Mouse (Mus musculus): ENCODE results near the gene Glce. TPM values are rescaled to one million over a fixed set of nuclear protein-coding genes. Genes with fewer than 3 reads are reported as not detected.

Gene Glce
- total and polyA plus RNA-seq, 2 experiments from 2014 or later = 6.1 to 8.8 TPM

DNA sequence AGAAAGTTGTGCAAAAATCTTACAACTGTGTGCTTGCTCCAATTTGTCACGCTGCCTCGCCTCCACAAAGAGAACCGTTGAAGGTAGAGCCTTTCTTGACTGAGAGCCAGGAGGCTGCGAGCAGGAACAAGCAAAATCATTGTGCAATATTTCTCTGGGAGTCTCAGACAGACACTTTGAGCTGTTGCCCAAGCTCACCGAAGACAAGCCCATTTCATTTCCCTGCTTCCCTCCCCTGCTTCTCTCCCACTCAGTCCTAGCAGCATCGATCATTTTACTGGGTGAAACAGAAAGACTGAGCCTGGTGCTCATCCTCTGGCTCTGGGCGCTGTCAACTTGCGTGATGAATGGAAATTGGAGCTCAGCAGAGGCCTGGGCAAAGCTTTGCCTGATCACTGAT is 14.8 kb upstream of the Glce start:
- no peak for ATAC-seq (ENCODE audit: insufficient read depth, low read depth)
- no peak for DNase-seq (ENCODE audit: low spot score)
- no peak overlapping the region for H3K4me2 ChIP-seq (ENCODE audit: low read depth, low read length)
- no peak overlapping the region for H3K9ac ChIP-seq (replicated peaks; ENCODE audit: low read depth, low read length)
- H3K9me3 ChIP-seq (replicated peaks; ENCODE audit: control insufficient read depth, low read length) = no peaks in the 10 kb centered on the region
- no peak overlapping the region for H3K27ac ChIP-seq (ENCODE audit: low read depth)
- H3K4me1 ChIP-seq (ENCODE audit: control insufficient read depth, insufficient read depth) = no peaks in the 10 kb centered on the region
- no peak for TF ChIP-seq CTCF (IDR thresholded peaks at IDR 0.05; ENCODE audit: low read depth)
- TF ChIP-seq EP300 (IDR thresholded peaks at IDR 0.05; ENCODE audit: low read depth) = no peak
- H3K4me3 ChIP-seq (ENCODE audit: low read depth, low read length) = no peak overlapping the region
- WGBS = 63% methylated on average over 8 of the region's 8 CpGs
- no peaks in the 10 kb centered on the region for H3K36me3 ChIP-seq (replicated peaks; ENCODE audit: control insufficient read depth, insufficient read depth, low read length)
- no peaks in the 10 kb centered on the region for H3K27me3 ChIP-seq (ENCODE audit: control insufficient read depth, insufficient read depth, low read length)

DNA sequence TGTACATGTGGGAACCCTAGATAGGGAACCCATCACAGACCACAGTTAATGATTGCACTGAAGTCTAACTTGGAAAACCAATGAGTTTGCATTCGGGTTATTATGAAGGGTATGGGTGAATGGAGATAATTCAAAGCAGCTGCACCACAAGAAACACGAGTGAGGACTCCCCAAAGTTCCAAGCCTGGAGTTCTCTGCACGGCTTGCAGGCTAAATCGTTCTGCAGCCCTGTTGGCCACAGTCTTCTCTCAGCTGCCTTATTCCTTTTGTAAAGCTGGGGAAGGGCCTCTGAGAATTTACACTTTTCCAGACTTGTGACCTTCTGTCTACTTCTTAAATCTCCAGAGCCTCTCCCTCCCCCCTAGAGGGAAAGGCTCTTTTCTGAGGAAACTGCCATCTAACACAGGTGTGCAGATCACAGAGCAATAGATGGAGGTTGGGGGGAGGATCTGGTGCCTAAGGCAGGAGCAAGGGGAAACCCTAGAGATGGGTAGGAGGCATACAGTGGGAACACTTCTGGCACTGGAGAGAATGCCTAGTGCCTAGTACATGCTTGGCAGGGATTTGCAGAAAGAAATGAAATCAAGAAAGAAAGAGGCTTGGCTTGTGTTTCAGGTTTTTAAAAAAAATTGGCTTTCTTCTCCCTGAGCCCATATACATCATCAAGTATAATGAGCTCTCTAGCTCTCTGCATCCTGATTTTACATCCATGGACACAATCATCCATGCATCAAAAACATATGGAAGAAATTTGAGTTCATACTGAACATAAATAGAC is 9.7 kb upstream of the Glce start:
- DNase-seq (ENCODE audit: low spot score) = no peak
- no peak for ATAC-seq (ENCODE audit: insufficient read depth, low read depth)
- H3K4me2 ChIP-seq (ENCODE audit: low read depth, low read length) = no peak overlapping the region
- H3K27me3 ChIP-seq (ENCODE audit: control insufficient read depth, insufficient read depth, low read length) = no peaks in the 10 kb centered on the region
- no peaks in the 10 kb centered on the region for H3K36me3 ChIP-seq (replicated peaks; ENCODE audit: control insufficient read depth, insufficient read depth, low read length)
- H3K9ac ChIP-seq (replicated peaks; ENCODE audit: low read depth, low read length) = no peak overlapping the region
- H3K4me3 ChIP-seq (ENCODE audit: low read depth, low read length) = no peak overlapping the region
- no peaks in the 10 kb centered on the region for H3K9me3 ChIP-seq (replicated peaks; ENCODE audit: control insufficient read depth, low read length)
- H3K4me1 ChIP-seq (ENCODE audit: control insufficient read depth, insufficient read depth) = no peaks in the 10 kb centered on the region
- no peak for TF ChIP-seq CTCF (IDR thresholded peaks at IDR 0.05; ENCODE audit: low read depth)
- no peak for TF ChIP-seq EP300 (IDR thresholded peaks at IDR 0.05; ENCODE audit: low read depth)
- 72% methylated on average over 4 of the region's 4 CpGs for WGBS
- no peak overlapping the region for H3K27ac ChIP-seq (ENCODE audit: low read depth)

DNA sequence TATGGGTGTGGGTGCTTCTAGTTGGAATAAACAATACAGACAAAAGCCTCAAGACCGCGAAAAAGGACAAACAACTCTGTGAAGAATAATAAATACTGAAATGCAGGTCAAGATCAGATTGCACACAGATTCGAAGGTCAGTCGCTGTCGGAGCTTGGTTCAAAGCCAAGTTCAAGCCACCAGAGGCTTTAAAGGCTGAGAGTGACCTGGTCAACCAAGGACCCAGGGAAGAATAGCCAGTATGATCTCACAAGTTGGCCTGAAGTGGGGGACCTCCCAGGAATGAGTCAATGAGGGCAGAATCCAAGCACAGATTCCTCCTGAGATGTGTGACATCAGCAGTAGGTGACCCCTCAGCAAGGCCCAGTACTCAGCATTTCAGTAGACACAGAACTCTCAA is 8.3 kb upstream of the Glce start:
- ATAC-seq (ENCODE audit: insufficient read depth, low read depth) (no peak), DNase-seq (ENCODE audit: low spot score) (no peak)
- Histone ChIP-seq H3K9me3 (replicated peaks; ENCODE audit: control insufficient read depth, low read length) (no peaks in the 10 kb centered on the region), H3K27ac (ENCODE audit: low read depth) (no peak overlapping the region), H3K27me3 (ENCODE audit: control insufficient read depth, insufficient read depth, low read length) (no peaks in the 10 kb centered on the region), H3K4me1 (ENCODE audit: control insufficient read depth, insufficient read depth) (no peaks in the 10 kb centered on the region), H3K4me2 (ENCODE audit: low read depth, low read length) (no peak overlapping the region), H3K36me3 (replicated peaks; ENCODE audit: control insufficient read depth, insufficient read depth, low read length) (no peaks in the 10 kb centered on the region), H3K4me3 (ENCODE audit: low read depth, low read length) (no peak overlapping the region), H3K9ac (replicated peaks; ENCODE audit: low read depth, low read length) (no peak overlapping the region)
- TF ChIP-seq CTCF (IDR thresholded peaks at IDR 0.05; ENCODE audit: low read depth) (no peak), EP300 (IDR thresholded peaks at IDR 0.05; ENCODE audit: low read depth) (no peak)
- 88% methylated on average over 5 of the region's 5 CpGs for WGBS

DNA sequence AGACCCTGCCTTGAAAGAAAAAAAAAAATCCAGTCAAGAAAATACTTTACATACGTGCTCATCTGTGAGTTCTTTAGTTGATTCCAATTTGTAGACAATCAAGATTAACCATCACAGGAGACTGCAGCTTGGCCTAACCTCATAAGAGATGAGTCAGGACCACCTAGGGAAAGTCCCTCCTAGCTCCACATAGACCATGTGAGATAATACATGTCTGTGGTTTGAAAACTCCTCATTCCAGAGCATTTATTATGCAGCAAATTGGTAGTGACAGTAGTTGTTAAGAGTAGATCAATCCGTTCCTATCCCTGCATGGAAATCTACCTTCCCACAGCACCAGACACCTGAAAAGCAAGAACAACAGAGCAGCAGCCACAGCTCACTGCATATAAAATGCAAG is 5.6 kb upstream of the Glce start:
- Histone ChIP-seq H3K27ac (ENCODE audit: low read depth) (no peak overlapping the region), H3K4me1 (ENCODE audit: control insufficient read depth, insufficient read depth) (peaks cover 5% of the 10 kb centered on the region), H3K9ac (replicated peaks; ENCODE audit: low read depth, low read length) (no peak overlapping the region), H3K9me3 (replicated peaks; ENCODE audit: control insufficient read depth, low read length) (no peaks in the 10 kb centered on the region), H3K36me3 (replicated peaks; ENCODE audit: control insufficient read depth, insufficient read depth, low read length) (no peaks in the 10 kb centered on the region), H3K4me2 (ENCODE audit: low read depth, low read length) (no peak overlapping the region), H3K27me3 (ENCODE audit: control insufficient read depth, insufficient read depth, low read length) (no peaks in the 10 kb centered on the region), H3K4me3 (ENCODE audit: low read depth, low read length) (no peak overlapping the region)
- TF ChIP-seq CTCF (IDR thresholded peaks at IDR 0.05; ENCODE audit: low read depth) (no peak), EP300 (IDR thresholded peaks at IDR 0.05; ENCODE audit: low read depth) (no peak)
- 71% methylated on average over 2 of the region's 2 CpGs for WGBS
- no peak for ATAC-seq (ENCODE audit: insufficient read depth, low read depth)
- no peak for DNase-seq (ENCODE audit: low spot score)

DNA sequence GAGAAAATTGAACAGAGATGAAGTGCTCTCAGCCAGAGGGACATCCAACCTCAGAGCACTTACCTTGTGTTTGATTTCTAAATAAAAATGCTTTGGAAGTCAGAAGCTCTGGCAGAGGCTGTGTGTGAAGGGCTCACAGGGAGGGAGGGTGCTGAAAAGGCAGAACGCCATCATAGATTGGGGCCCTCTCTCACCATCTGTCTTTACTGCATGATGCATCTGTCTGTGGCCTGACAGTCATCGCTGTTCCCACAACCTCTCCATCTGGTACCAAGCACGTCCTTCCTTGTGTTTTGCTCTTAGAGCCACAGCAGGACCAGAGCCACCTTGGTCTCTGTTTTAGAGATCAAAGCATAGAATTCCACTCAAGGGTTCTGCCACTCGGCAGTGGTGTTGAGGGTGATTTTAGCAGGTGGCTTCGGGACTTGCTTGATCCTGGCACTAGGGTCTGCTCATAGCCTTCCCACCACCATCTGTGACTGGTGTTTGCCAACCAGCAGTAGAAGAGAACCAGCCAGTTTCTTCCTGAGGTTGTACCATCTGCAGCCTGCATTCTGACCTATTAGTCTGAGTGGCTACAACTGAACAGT is 3.6 kb upstream of the Glce start:
- Histone ChIP-seq H3K27me3 (ENCODE audit: control insufficient read depth, insufficient read depth, low read length) (no peaks in the 10 kb centered on the region), H3K4me2 (ENCODE audit: low read depth, low read length) (no peak overlapping the region), H3K4me1 (ENCODE audit: control insufficient read depth, insufficient read depth) (peaks cover 5% of the 10 kb centered on the region), H3K27ac (ENCODE audit: low read depth) (no peak overlapping the region), H3K9ac (replicated peaks; ENCODE audit: low read depth, low read length) (no peak overlapping the region), H3K9me3 (replicated peaks; ENCODE audit: control insufficient read depth, low read length) (no peaks in the 10 kb centered on the region), H3K36me3 (replicated peaks; ENCODE audit: control insufficient read depth, insufficient read depth, low read length) (no peaks in the 10 kb centered on the region), H3K4me3 (ENCODE audit: low read depth, low read length) (no peak overlapping the region)
- 60% methylated on average over 5 of the region's 5 CpGs for WGBS
- no peak for ATAC-seq (ENCODE audit: insufficient read depth, low read depth)
- no peak for DNase-seq (ENCODE audit: low spot score)
- TF ChIP-seq CTCF (IDR thresholded peaks at IDR 0.05; ENCODE audit: low read depth) (no peak), EP300 (IDR thresholded peaks at IDR 0.05; ENCODE audit: low read depth) (no peak)

Data from heart, postnatal 0 days (tissue).